ENCODE assay signal across 11 mouse cellular contexts in genomic region chr7:81398957-81399356, GRCm38 (mm10). TPM values are rescaled to one million over a fixed set of nuclear protein-coding genes. Genes with fewer than 3 reads are reported as not detected.
DNase-seq lines count a peak whose midpoint lies in the region; ATAC-seq and TF ChIP-seq lines count a peak whose summit lies in the region.
"Had no signal": no experiment of that assay in that cellular context is flagged by ENCODE, and none has a peak within 500 bp of the region (broad histone marks: within the 10 kb centered on the region; RNA-seq: fewer than 3 reads in every experiment).

No protein-coding gene starts in this region.

- no peaks in the 10 kb centered on the region for H3K79me2 ChIP-seq in liver, adult 2 months (ENCODE audit: control insufficient read depth, insufficient read depth, low read length)

- H3K4me2 ChIP-seq in liver, embryonic 11.5 days: no peak overlapping the region
- H3K4me2 ChIP-seq in liver, embryonic 12.5 days: no peak overlapping the region
- H3K4me2 ChIP-seq: limb, embryonic 13.5 days; neural tube, embryonic 12.5 days had no signal

- H3K36me3 ChIP-seq in liver, adult 2 months (ENCODE audit: control insufficient read depth, insufficient read depth, low read length): no peaks in the 10 kb centered on the region
- H3K36me3 ChIP-seq in liver, embryonic 11.5 days (ENCODE audit: control insufficient read depth, insufficient read depth, low read length): no peaks in the 10 kb centered on the region
- no peaks in the 10 kb centered on the region for H3K36me3 ChIP-seq in liver, embryonic 12.5 days
- H3K36me3 ChIP-seq: limb, embryonic 13.5 days; neural tube, embryonic 12.5 days had no signal

- peak; percentile 76 for TF ChIP-seq CTCF in gastrocnemius, adult 2 months (IDR thresholded peaks at IDR 0.05)
- TF ChIP-seq CTCF in liver, adult 2 months (IDR thresholded peaks at IDR 0.05; ENCODE audit: low read depth, low read length): 0 out of 2 replicates have a peak, but pooled peaks have one; percentile 12

- H3K27me3 ChIP-seq in liver, adult 2 months (ENCODE audit: control insufficient read depth, insufficient read depth, low read length): no peaks in the 10 kb centered on the region
- H3K27me3 ChIP-seq in liver, embryonic 11.5 days (replicated peaks; ENCODE audit: control insufficient read depth, insufficient read depth, low read length): no peaks in the 10 kb centered on the region; the same call in 1 of the 2 replicates
- H3K27me3 ChIP-seq in liver, embryonic 12.5 days (replicated peaks): no peaks in the 10 kb centered on the region; the same call in 1 of the 2 replicates
- H3K27me3 ChIP-seq: limb, embryonic 13.5 days; neural tube, embryonic 12.5 days had no signal

- no peaks in the 10 kb centered on the region for H3K9me3 ChIP-seq in liver, embryonic 11.5 days (ENCODE audit: control insufficient read depth, low read length)
- no peaks in the 10 kb centered on the region for H3K9me3 ChIP-seq in liver, embryonic 12.5 days (replicated peaks)
- H3K9me3 ChIP-seq: limb, embryonic 13.5 days; neural tube, embryonic 12.5 days had no signal

- TF ChIP-seq POLR2A in liver, adult 2 months (IDR thresholded peaks at IDR 0.05; ENCODE audit: extremely low read depth, insufficient read depth, low read length): no peak

- no peak overlapping the region for H3K27ac ChIP-seq in gastrocnemius, adult 2 months
- H3K27ac ChIP-seq in liver, adult 2 months (replicated peaks; ENCODE audit: insufficient read depth, low read depth, low read length): no peak overlapping the region
- no peak overlapping the region for H3K27ac ChIP-seq in liver, embryonic 11.5 days (ENCODE audit: low read depth, low read length)
- H3K27ac ChIP-seq in liver, embryonic 12.5 days: no peak overlapping the region
- H3K27ac ChIP-seq: limb, embryonic 13.5 days; neural tube, embryonic 12.5 days had no signal

- WGBS in liver, adult 2 months: 46% methylated on average over 2 of the region's 2 CpGs
- 40% methylated on average over 2 of the region's 2 CpGs for WGBS in liver, embryonic 11.5 days
- 22% methylated on average over 2 of the region's 2 CpGs for WGBS in liver, embryonic 12.5 days (ENCODE audit: insufficient replicate concordance)

- H3K4me3 ChIP-seq in gastrocnemius, adult 2 months: no peak overlapping the region
- no peak overlapping the region for H3K4me3 ChIP-seq in liver, adult 2 months (ENCODE audit: insufficient read depth, low read depth, low read length)
- H3K4me3 ChIP-seq in liver, embryonic 11.5 days (ENCODE audit: low read depth, low read length): no peak overlapping the region
- H3K4me3 ChIP-seq in liver, embryonic 12.5 days: no peak overlapping the region
- H3K4me3 ChIP-seq: limb, embryonic 13.5 days; neural tube, embryonic 12.5 days had no signal

- intact Hi-C loops in gastrocnemius, adult 2 months (cut with DNase I): loop anchor here (5.0 kb wide), 1 partner anchor 378 kb away; no protein-coding TSS in a partner anchor

- ATAC-seq in liver, embryonic 11.5 days (replicated peaks; ENCODE audit: low FRiP score): no peak
- ATAC-seq in megakaryocyte progenitor cell, adult 5-6 weeks (replicated peaks; ENCODE audit: poor library complexity): no peak
- ATAC-seq in liver, embryonic 12.5 days: no peak

- no peak overlapping the region for H3K9ac ChIP-seq in liver, adult 2 months (ENCODE audit: low read depth, low read length)
- H3K9ac ChIP-seq in liver, embryonic 11.5 days (ENCODE audit: low read depth, low read length): no peak overlapping the region
- H3K9ac ChIP-seq in liver, embryonic 12.5 days: no peak overlapping the region
- H3K9ac ChIP-seq: limb, embryonic 13.5 days; neural tube, embryonic 12.5 days had no signal

- H3K4me1 ChIP-seq in liver, adult 2 months (ENCODE audit: control insufficient read depth, insufficient read depth, low read length): no peaks in the 10 kb centered on the region
- no peaks in the 10 kb centered on the region for H3K4me1 ChIP-seq in liver, embryonic 11.5 days (replicated peaks; ENCODE audit: control insufficient read depth, insufficient read depth, low read length)
- no peaks in the 10 kb centered on the region for H3K4me1 ChIP-seq in liver, embryonic 12.5 days
- H3K4me1 ChIP-seq: limb, embryonic 13.5 days; neural tube, embryonic 12.5 days had no signal

- peak; percentile 46 for DNase-seq in gastrocnemius, adult 2 months
- no peak for DNase-seq in gastrocnemius, postnatal 4 days (ENCODE audit: low spot score in 2 of 2)
- peak; percentile 10 for DNase-seq in liver, adult 2 months (ENCODE audit: extremely low read depth, low read depth, low spot score)
- DNase-seq in liver, embryonic 11.5 days (ENCODE audit: low spot score): no peak
- peak; percentile 28 for DNase-seq in MN1 (ENCODE audit: low spot score)
- peak; percentile 23 for DNase-seq in induced T-regulatory cell, adult 2 months (ENCODE audit: low read depth)
- DNase-seq: thymus, adult 2 months had no signal

RNA-seq across cellular contexts. Expression of gene Rps17, which starts 53.9 kb away (rescaled TPM):
- total RNA-seq in gastrocnemius, adult 2 months (2021): 100 to 1,000 TPM; 725 to 864 TPM
- 1,000 to 10,000 TPM; 1,161 to 1,216 TPM for total RNA-seq in gastrocnemius, postnatal 4 days (2021)
- total RNA-seq in liver, adult 2 months (2014; rRNA removed): 661 and 745 TPM in 2 replicates
- 501 and 572 TPM in 2 replicates for polyA plus RNA-seq in liver, adult 2 months (2012; rRNA removed)
- polyA plus RNA-seq in liver, embryonic 11.5 days (2014; fragmentation: Nextera tagmentation; extraction: Ambion mirVana): 1,540 and 1,655 TPM in 2 replicates
- 3,688 and 3,886 TPM in 2 replicates for total RNA-seq in megakaryocyte progenitor cell, adult 5-6 weeks (2015)
- total RNA-seq in megakaryocyte progenitor cell, adult 5-6 weeks (2017): 3,921 and 4,474 TPM in 2 replicates
- polyA plus RNA-seq in liver, embryonic 12.5 days (2016; fragmentation: Nextera tagmentation; extraction: Ambion mirVana): 991 and 1,051 TPM in 2 replicates

RNA-seq across cellular contexts. Expression of gene Cpeb1, which starts 56.3 kb away (rescaled TPM):
- total RNA-seq in gastrocnemius, adult 2 months (2021): 10 to 100 TPM; 27.1 to 43.3 TPM
- 10 to 100 TPM in 1 of 2 experiments, 1 to 10 TPM in 1; 7.2 to 10.9 TPM for total RNA-seq in gastrocnemius, postnatal 4 days (2021)
- total RNA-seq in liver, adult 2 months (2014; rRNA removed): 4.3 and 7.0 TPM in 2 replicates
- polyA plus RNA-seq in liver, adult 2 months (2012; rRNA removed): 2.0 and 4.3 TPM in 2 replicates
- 0.09 and 0.27 TPM in 2 replicates for polyA plus RNA-seq in liver, embryonic 11.5 days (2014; fragmentation: Nextera tagmentation; extraction: Ambion mirVana)
- not detected in 2 replicates for total RNA-seq in megakaryocyte progenitor cell, adult 5-6 weeks (2015)
- not detected in 2 replicates for total RNA-seq in megakaryocyte progenitor cell, adult 5-6 weeks (2017)
- 0.08 and 0.15 TPM in 2 replicates for polyA plus RNA-seq in liver, embryonic 12.5 days (2016; fragmentation: Nextera tagmentation; extraction: Ambion mirVana)

Comparison
In these comparisons a context has a peak if more than half of its experiments do, and no peak if none do; other contexts are left out.
1. DNase-seq: peak in gastrocnemius, adult 2 months (single experiment), liver, adult 2 months (single experiment), MN1 (single experiment) and induced T-regulatory cell, adult 2 months (single experiment); none in gastrocnemius, postnatal 4 days (0 of 2) and liver, embryonic 11.5 days (single experiment).